Mouse (Mus musculus): ENCODE data around the gene Efcab11. TPM values are rescaled to one million over a fixed set of nuclear protein-coding genes. Genes with fewer than 3 reads are reported as not detected.
"Not testable (repeated sequence)": the region's sequence is repeated elsewhere in the genome, so short reads cannot be mapped to it uniquely, and the experiment has no call there.

Efcab11 gene
- total RNA-seq, 1 experiment from 2014 or later: 5.8 TPM

DNA sequence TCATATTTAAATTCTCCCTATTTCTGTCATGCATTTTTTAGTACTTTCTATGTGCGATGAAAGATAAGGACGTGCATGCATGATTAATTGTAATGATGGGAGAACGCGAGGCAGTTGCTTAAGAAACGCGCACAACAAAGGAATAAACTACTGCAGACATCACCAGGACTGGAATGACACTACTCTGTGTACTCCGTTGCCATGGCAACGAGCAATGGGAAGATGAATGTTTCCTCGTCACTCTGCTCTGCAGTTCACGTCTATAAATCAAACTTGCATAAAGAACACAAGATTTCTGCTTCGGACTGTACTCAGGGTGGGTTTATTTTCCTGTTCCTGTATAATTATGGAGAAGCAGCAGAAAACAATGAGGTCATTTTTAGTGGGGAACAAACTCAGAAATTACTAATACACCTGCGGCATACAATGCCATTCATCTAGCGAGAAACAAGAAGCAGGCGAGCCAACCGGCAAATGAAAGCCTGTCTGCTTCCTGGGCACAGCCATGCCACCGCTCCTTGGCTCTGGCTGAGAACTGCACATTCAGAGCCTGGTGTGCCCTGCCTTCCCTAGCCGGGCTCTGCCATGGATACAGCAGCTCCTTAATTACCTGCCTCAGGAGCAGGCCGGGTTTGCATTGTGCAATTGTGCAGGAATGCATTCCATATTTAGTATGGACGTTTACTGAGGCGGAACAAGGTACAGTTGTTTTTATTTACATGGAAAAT, 47.7 kb downstream of the Efcab11 start:
- ATAC-seq (replicated peaks in 1 of 2; ENCODE audit: insufficient read depth in 1 of 2, low FRiP score in 2 of 2, low TSS enrichment in 1 of 2, low read depth in 1 of 2, poor library complexity in 2 of 2, severe bottlenecking in 2 of 2): peak; percentile 77 to 81

DNA sequence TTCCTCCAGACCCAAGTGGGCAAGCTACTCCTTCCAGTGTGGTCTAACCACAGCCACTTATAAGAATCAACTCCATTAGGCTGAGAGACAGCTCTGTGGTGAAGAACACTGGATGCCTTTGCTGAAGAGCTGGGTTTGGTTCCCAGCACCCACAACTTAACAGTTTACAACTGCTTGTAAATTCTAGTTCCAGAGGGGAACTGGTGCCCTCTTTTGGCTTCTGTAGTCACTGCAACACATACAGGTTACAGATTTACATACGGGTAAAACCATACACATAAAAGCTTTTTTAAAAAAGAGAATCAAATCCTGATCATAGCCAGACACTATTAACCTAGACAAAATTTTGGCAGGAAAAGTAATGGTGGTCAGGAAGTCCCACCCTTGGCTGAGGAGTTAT, 50.8 kb downstream of the Efcab11 start:
- ATAC-seq (replicated peaks in 1 of 2; ENCODE audit: insufficient read depth in 1 of 2, low FRiP score in 2 of 2, low TSS enrichment in 1 of 2, low read depth in 1 of 2, poor library complexity in 2 of 2, severe bottlenecking in 2 of 2): 0 out of 4 replicates have a peak, but pooled peaks of 1 of the 2 experiments have one; percentile 18

DNA sequence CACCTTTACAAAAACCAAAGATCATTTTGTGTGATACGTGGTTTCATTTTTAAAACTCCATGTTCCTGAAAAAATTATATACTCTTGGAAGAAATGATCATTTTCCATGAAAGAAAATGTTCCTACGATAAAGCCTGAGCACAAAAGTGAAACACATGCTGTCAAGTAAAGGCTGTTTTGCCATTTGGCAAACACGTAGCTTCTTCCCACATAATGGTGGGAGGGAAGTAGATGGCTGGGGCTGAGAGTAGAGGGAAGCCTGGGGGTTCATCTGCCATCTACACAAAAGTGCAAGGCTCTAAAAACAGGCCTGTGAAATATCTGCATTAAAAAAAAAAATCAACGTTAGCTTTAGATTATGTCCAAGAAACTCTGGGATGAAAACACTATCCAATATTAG, 61.6 kb downstream of the Efcab11 start:
- no peak for ATAC-seq (replicated peaks in 1 of 2; ENCODE audit: insufficient read depth in 1 of 2, low FRiP score in 2 of 2, low TSS enrichment in 1 of 2, low read depth in 1 of 2, poor library complexity in 2 of 2, severe bottlenecking in 2 of 2)

DNA sequence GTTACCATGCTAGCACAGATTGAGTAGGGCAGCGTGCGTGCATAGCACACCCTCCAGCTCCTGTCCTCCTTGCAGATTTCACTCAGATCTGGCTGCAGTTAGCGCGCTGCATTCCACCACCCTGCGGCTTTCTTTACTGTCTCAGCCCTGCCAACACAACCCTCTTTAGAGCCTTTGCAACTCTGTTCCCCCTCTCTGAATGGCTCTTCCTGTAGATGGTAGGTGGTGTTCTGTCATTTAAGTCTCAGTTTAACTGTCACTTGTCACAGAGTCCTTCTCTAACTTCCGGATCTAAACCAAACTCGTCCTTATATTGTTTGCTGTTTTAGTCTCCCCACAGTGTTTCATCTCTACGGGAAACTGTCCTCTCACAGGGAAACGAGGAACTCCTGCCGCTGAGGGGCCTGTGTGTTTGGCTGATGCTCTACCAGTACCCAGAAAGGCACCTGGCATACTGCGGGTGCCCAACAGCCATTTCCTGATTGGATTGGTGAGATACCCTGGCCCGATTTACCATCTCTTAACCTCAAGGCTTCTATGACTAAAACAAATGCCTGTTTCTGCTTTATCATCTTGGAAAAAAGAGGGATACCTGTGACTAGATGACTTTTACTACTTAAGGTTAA, 62.8 kb downstream of the Efcab11 start:
- ATAC-seq (replicated peaks in 1 of 2; ENCODE audit: insufficient read depth in 1 of 2, low FRiP score in 2 of 2, low TSS enrichment in 1 of 2, low read depth in 1 of 2, poor library complexity in 2 of 2, severe bottlenecking in 2 of 2): peak; percentile 39 to 53; a peak in 3 of 4 replicates

DNA sequence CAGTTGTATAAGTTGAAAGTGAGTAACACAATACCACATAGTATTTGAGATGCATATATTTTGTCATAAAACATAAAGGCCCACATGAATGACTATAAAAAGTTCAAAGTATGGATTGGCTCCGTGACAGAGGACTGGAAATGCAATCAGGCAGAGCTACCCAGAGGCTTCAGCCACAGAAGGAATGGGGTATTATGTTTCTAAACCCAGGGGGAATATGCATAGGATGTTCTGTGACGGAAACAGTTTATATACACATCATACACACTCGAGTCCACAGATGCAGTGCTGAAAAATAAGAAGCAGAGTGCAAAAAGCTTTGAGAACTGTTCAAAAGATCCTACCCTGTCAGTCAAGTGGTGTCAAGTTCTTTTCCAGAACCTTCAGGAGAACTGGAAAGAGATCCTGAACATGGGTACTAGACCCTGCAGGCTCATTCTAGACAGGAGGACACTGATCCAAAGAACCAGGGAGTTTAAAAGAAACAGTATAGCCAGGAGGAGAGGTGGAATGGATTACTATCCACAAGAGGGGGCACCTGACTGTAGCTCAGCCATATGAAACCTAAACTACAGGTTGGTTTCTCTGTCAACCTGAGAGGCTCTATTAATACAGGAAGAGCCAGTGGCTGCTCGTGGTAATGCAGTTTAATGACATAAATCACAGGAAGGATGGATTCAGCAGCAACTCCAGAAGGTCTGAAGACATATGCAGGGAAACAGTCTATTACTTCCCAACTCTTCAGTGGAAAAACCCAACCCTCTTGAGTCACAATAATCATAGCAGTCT, 64.9 kb downstream of the Efcab11 start:
- ATAC-seq (replicated peaks in 1 of 2; ENCODE audit: insufficient read depth in 1 of 2, low FRiP score in 2 of 2, low TSS enrichment in 1 of 2, low read depth in 1 of 2, poor library complexity in 2 of 2, severe bottlenecking in 2 of 2): no peak

DNA sequence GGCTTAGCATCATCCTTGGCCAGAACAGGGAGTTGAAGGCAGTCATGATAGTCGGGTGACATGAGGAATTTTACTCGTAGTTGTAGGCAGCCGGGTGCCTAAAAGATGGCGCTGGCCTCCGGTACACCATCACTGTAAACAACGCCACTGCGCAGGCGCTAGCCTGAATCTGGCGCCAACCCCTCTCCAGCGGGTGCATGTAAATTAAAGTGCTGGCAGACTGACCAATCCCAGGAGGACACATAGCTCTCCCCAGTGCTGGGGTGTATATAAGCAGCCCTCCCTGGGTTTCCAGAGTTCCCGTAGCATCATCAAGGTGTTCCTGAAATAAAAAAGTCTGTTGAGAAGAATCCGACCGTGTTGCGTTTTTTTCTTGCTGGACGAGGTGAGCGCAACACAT, 66.2 kb downstream of the Efcab11 start:
- ATAC-seq (replicated peaks in 1 of 2; ENCODE audit: insufficient read depth in 1 of 2, low FRiP score in 2 of 2, low TSS enrichment in 1 of 2, low read depth in 1 of 2, poor library complexity in 2 of 2, severe bottlenecking in 2 of 2): not testable (repeated sequence)

DNA sequence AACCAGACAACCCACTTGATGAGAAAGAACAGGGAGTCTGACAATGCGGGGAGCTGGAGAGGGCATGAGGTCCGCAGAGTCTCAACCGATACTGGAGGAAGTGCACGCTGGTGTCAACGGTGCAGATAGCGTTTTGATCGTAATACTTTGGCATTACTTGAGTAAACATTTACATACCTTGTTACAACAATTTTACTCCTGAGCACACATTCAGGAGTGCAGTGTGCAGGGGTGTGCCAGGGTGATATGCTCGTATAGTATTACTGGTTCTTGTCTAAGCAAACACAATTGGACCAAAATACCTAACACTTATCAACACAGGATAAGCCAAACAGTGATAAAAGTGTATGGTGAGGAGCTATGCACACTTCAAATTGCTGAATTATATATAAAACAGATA, 69.0 kb downstream of the Efcab11 start:
- no peak for ATAC-seq (replicated peaks in 1 of 2; ENCODE audit: insufficient read depth in 1 of 2, low FRiP score in 2 of 2, low TSS enrichment in 1 of 2, low read depth in 1 of 2, poor library complexity in 2 of 2, severe bottlenecking in 2 of 2)

DNA sequence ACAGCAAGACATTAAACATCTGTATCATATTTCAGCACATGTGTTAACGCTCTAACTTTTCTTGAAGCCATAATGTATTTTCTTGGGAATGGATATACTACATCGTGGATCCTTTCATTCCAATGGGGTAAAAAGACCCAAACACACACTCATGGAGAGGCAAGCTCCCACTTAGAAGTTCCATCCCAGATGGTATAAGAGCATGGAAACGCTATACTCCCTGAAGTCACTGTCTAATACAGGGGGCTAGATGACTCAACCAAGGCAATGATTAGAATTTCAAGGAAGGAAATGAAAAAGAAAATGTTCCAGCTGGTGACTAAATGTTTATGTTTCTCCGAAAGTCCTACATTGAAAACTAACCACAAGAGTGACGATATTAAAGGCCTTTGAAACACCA, 76.3 kb downstream of the Efcab11 start:
- ATAC-seq (replicated peaks in 1 of 2; ENCODE audit: insufficient read depth in 1 of 2, low FRiP score in 2 of 2, low TSS enrichment in 1 of 2, low read depth in 1 of 2, poor library complexity in 2 of 2, severe bottlenecking in 2 of 2): no peak

DNA sequence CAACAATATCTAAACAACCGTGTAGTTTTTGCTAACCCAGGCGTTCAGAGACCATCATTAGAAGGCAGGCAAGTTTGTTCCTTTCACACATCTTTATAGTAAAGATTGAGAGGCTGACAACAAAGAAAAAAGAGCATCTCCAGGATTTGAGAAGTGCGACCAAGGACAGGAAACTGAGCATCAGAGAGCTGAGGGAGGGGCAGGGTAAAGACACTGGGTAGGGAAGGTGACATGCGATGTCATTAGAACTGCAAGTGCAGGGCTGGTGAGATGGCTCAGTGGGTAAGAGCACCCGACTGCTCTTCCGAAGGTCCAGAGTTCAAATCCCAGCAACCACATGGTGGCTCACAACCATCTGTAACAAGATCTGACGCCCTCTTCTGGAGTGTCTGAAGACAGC, 77.5 kb downstream of the Efcab11 start:
- not testable (repeated sequence) for ATAC-seq (replicated peaks in 1 of 2; ENCODE audit: insufficient read depth in 1 of 2, low FRiP score in 2 of 2, low TSS enrichment in 1 of 2, low read depth in 1 of 2, poor library complexity in 2 of 2, severe bottlenecking in 2 of 2)

DNA sequence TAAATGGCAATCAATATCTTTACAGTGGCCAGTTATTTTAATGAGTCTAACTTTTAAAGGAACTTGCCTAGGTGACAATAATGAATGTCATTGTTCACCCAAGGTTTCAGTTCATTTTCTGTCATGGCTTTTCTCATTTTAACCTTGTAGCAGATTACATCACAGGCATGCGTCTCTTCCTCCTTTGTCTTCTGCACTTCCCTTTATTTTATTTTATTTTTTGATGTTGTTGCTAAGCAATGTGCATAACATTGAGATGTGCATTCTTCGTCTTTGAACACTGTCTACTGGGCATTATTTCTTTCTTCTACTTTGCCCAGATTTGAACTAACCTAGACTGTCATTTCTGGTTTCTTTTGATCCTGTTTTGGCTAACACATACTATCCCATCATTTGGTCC, 88.3 kb downstream of the Efcab11 start:
- peak; percentile 25 to 85 for ATAC-seq (replicated peaks in 1 of 2; ENCODE audit: insufficient read depth in 1 of 2, low FRiP score in 2 of 2, low TSS enrichment in 1 of 2, low read depth in 1 of 2, poor library complexity in 2 of 2, severe bottlenecking in 2 of 2)

DNA sequence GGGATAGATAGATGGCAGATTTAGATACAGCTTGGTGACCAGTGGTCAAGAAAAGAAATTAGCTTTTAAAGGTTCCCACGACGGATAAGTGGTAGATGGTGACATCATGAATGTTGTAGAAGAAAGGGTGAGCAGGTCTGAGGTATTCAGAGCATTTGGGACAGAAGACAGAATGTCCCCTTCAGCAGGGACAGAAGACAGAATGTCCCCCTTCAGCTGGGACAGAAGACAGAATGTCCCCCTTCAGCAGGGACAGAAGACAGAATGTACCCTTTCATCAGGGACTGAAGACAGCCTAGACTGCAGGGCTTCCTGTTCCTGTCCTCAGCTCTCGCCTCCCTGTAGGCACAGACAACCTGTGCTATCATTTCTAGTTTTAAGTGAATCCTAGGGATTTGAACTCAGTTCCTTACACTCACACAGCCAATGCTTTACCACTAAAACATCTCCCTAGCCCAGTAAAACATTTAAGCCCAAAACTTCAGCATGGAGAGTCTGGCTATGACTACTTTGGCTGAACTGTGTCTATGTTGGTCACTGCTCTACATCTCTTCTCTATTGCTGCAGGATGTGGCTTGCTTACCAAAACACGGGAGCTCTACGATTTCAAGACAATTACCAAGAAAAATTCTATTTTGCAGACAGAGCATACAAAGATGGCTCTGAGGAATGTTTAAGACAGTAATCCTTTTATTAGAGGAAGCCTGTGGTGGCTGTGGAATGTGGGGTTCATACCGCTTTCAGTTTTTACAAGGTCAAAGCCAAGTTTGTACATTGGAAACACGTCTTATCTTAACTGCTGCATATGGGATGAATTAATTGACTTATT, 89.2 kb downstream of the Efcab11 start:
- no peak for ATAC-seq (replicated peaks in 1 of 2; ENCODE audit: insufficient read depth in 1 of 2, low FRiP score in 2 of 2, low TSS enrichment in 1 of 2, low read depth in 1 of 2, poor library complexity in 2 of 2, severe bottlenecking in 2 of 2)

DNA sequence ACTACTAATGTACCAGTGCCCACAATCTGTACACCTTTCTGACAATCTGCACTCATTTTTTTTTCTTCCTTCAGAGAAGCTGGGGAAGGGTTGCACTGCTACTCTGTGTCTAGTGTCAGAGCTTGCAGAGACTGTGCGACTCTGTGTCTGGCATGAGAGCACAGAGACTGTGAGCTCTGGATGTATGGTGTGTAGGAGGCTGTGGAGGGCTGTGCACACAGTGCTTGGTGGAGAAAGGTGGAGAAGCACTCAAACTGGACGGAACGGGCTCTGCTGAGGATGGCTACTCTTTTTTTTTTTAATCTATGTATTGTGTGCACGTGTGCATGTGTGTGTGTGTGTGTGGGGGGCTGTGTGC, 90.1 kb downstream of the Efcab11 start:
- ATAC-seq (replicated peaks in 1 of 2; ENCODE audit: insufficient read depth in 1 of 2, low FRiP score in 2 of 2, low TSS enrichment in 1 of 2, low read depth in 1 of 2, poor library complexity in 2 of 2, severe bottlenecking in 2 of 2): no peak

DNA sequence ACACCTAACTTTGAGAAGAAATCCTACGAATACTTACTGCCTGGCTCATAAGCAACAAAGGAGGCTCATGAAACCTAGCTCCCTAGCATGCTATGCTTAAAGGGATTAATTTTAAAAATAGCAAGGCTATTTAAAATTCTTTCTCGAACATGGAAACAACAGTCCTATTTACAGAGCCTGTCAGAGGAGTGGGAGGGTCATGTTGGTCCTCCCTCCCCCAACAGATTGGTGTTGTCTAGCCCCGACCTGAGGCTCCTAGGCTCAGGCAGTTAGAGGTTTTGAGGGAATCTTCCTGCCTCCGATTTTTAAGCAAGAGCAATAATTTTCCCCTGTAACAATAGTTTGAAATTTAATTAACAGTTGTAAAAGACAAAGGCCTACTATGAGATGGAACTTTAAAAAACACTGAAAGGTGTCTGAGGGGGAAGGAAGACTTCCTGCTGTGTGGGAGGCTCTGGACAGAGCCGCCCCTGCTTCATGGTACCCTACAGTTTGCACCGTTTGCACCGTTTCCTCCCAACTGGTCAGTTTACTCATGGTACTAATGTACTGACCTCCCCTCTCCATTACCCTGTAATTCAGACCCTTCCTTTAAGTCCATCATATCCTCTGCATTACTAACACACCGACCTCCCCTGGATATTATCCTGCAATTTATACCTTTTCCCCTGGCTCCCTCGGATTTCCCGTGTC, 90.6 kb downstream of the Efcab11 start:
- ATAC-seq (replicated peaks in 1 of 2; ENCODE audit: insufficient read depth in 1 of 2, low FRiP score in 2 of 2, low TSS enrichment in 1 of 2, low read depth in 1 of 2, poor library complexity in 2 of 2, severe bottlenecking in 2 of 2): no peak

DNA sequence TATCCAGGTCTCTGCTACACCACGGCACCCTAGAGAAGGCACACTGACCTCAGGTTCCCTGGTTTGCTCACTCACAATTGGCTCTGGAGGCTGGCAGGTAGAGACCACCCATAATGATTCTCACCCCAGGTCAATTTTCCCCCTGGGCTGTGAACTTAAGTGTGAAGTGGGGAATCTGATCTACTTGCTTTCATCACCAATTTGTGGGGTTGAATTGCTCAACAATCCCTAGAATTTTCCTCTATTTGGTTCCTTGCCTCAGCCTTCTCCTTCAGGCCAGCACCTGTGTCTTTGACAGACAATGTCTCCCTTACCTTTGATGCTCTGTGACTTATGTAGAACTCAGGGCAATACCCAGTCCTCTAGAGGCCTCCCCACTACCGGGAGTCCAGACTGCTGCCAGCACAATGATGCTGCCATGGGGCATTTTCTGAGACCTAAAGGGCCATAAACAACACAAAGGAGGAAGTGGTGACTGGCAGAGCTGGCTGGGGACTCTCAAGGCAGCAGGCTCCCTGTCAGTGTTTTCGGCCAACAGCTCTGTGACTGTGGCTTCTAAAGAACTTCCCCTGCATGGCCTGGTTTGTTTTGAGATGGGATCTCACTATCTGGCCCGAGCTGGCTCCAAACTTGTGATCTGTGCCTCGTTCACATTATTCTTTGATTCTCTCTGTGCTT, 94.8 kb downstream of the Efcab11 start:
- ATAC-seq (replicated peaks in 1 of 2; ENCODE audit: insufficient read depth in 1 of 2, low FRiP score in 2 of 2, low TSS enrichment in 1 of 2, low read depth in 1 of 2, poor library complexity in 2 of 2, severe bottlenecking in 2 of 2): peak; percentile 96

DNA sequence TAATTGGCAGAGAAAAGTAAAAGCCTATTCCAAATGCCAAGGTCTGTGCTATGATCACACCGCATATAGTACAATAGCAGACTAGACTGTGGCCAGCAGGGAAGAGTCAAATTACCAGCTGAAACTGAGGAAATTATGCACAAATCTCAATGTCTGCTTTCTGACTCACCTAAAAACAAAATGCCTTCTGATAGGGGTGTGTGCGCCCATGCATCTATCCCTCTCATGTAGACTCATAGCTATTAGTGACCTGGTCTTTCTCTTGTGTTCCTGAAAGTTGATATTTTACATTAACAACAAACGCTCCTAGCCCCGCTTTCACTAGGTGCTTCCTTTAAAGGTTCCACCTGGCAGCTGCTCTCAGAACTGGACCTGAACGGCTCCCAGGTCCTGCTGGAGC, 102.5 kb downstream of the Efcab11 start:
- no peak for ATAC-seq (replicated peaks in 1 of 2; ENCODE audit: insufficient read depth in 1 of 2, low FRiP score in 2 of 2, low TSS enrichment in 1 of 2, low read depth in 1 of 2, poor library complexity in 2 of 2, severe bottlenecking in 2 of 2)

DNA sequence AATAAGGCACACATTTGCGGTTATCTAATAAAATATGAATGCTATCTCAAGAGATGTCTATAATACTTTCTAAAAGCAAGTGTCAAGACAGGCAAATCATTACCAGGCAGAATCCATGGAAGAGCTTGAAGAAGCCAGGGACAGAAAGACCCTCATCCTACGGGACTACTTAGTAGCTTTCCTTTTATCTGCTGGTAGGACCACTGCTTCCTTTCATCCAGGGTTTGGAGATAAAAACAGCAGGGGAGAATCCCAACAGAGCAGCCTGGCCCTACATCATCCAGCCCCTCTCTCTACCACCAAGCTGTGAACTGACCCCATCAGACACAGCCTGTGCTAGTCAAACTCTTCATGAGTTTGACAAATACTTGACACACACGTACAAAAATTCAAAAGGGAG, 103.8 kb downstream of the Efcab11 start:
- ATAC-seq (replicated peaks in 1 of 2; ENCODE audit: insufficient read depth in 1 of 2, low FRiP score in 2 of 2, low TSS enrichment in 1 of 2, low read depth in 1 of 2, poor library complexity in 2 of 2, severe bottlenecking in 2 of 2): no peak

DNA sequence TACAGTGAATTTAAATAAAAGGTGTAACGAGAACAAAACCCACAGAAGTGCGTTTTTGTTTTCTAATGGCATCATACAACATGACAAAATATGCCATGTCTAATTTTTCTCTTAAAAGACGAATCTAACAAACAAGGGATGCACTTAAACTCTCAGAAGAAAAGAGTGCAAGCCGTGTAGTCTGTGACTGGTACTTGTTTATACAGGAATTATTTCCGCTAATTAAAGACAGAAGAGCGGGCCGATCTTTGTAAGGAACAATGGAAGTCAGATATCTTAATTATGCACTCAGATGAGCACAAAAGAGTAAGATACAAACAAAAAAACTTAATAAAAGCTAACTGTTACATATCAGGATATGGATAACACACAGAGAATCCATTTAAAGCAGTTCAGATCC, 104.3 kb downstream of the Efcab11 start:
- ATAC-seq (replicated peaks in 1 of 2; ENCODE audit: insufficient read depth in 1 of 2, low FRiP score in 2 of 2, low TSS enrichment in 1 of 2, low read depth in 1 of 2, poor library complexity in 2 of 2, severe bottlenecking in 2 of 2): no peak

Data from hematopoietic stem cell, adult 5-6 weeks (primary cell).